Mouse (Mus musculus) R1 (cell line): ENCODE data around the gene Wdr6.
"Not testable (repeated sequence)": the region's sequence is repeated elsewhere in the genome, so short reads cannot be mapped to it uniquely, and the experiment has no call there.

Source experiments
- DNase-seq: peaks from one replicate; pipeline ENCODE4 v3.0.0-alpha.2; 2018; ENCODE audit warnings: low read depth, low spot score

Gene Wdr6

DNA sequence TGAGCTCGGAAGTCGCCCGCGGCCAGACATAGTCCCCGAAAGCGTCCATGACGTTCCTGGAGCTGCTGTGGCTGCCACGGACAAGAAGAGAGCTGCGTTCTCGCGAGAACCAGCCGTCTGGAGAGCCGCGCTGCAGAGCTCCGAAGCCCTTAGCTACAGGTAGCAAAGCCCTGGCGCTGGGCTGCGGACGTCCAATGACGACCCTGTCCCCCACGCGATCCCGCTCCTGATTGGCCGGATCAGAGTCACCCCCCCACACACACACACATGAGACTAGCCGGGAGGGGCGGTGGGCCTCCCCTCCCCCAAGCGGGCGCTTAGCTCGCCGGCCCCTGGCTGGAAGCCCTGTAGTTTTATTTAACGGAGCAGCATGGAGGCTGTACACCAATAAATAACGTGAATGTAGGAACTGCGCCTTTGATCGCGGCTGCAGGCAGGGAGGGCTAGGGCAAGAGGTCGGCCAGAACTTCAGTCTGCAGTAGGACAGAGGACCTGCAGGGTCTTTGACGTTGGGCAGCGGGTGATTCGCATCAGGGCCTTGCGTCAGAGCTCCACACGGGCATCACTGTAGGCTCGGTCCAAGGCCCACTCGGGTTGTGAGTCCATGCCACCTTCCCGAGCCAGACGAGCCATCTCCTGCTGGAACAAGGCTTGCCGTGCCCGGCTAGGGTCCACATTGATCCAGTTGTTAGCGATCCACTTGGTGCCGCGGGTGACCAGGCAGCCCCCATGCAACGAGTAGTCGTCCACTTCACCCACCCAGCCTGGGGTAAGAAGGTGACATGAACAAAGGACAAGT lies at the start of gene Wdr6:
Gene Wdr6, minus strand, starts transcription at position 195 of the 799 bp plus-strand sequence.
- peak; percentile 98 for DNase-seq

- DNase-seq, result no peak
Observed at GRCm38 (mm10) chr9:108628141-108628540, 49.6 kb upstream of the Wdr6 start.

GRCm38 (mm10) chr9:108626498-108626897 lies 48.0 kb upstream of the Wdr6 start:
- DNase-seq, result no peak

DNA sequence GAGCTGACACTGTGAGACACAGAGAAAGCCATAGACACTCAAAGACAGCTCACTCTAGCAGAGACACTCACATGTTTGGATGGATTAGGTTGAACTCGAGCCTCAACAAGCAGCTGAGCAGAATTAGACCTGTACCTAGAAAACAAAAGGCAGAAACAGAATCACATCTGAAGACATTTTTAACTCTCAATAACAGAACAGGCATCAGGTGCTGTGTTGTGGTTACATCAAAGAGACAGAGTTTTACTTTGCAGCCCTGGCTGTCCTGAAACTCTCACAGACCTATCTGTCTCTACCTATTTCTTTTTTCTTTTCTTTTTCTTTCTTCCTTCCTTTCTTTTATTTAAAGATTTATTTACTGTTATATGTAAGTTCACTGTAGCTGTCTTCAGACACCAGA lies 38.8 kb upstream of the Wdr6 start:
- DNase-seq, result no peak

DNA sequence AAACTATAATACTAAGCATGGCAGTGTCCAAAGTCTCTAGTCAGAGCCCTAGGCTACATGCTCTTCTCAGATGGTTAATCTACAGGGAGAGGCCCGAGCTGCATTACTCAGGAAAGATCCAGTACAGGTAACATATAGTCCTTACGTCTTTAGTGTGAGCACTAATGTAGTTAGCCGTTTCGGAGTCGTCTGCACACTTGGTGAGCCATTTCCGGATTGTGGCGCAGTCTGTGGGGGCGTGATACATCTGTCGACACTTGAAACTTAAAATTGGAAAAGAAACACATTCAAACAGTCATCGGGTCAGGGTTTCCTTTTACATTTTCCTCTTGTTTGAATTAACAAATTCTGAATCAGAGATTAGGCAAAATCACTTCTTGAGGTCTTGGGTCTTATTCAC lies 32.9 kb upstream of the Wdr6 start:
- no peak for DNase-seq

- DNase-seq, result no peak
Observed at GRCm38 (mm10) chr9:108608889-108609288, 30.4 kb upstream of the Wdr6 start.

- not testable (repeated sequence) for DNase-seq
Observed at GRCm38 (mm10) chr9:108607929-108608328, 29.4 kb upstream of the Wdr6 start.

DNA sequence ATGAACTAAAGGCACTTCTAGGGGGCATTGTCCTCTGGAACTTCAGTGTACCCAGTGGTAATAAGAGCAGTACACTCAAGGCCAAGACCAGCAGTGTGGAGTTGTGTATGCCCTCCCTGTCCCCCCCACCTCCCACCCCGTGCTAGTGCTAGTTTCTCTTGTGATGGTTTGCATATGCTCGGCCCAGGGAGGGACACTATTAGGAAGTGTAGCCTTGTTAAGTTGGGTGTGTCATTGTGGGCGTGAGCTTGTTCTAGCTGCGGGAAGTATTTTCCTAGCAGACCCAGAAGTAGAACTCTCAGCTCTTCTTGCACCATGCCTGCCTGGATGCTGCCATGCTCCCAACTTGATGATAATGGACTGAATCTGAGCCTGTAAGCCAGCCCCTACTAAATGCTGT lies 23.4 kb upstream of the Wdr6 start:
- DNase-seq, result peak; percentile 62

- DNase-seq, result no peak
Observed at GRCm38 (mm10) chr9:108600011-108600410, 21.5 kb upstream of the Wdr6 start.

DNA sequence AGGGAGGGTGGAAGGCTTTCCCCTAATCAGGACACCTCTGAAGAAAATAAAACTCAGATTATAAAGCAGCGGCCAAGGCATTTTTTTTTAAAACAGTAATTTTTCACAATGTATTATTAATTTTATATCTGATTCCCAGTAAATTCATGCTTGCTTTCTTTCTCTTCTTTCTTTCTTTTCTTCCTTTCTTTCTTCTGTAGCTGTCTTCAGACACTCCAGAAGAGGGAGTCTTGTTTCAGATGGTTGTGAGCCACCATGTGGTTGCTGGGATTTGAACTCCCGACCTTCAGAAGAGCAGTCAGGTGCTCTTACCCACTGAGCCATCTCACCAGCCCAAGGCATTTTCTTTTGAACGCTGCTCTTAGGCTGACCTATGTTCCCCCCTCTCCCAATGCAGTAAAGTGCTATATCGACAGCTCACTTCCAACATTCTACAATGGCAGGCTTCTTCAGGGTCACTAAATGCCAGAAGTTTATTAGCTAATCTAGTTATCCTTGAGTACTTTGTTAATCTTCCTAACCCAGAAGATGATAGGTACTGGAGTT lies 20.6 kb upstream of the Wdr6 start:
- no peak for DNase-seq

- DNase-seq, result peak; percentile 65
Observed at GRCm38 (mm10) chr9:108596998-108597764, 18.6 kb upstream of the Wdr6 start, which contains the start of gene P4htm. Gene P4htm, minus strand, starts transcription at chr9:108597667.

GRCm38 (mm10) chr9:108594354-108594753 lies 15.8 kb upstream of the Wdr6 start:
- no peak for DNase-seq

DNA sequence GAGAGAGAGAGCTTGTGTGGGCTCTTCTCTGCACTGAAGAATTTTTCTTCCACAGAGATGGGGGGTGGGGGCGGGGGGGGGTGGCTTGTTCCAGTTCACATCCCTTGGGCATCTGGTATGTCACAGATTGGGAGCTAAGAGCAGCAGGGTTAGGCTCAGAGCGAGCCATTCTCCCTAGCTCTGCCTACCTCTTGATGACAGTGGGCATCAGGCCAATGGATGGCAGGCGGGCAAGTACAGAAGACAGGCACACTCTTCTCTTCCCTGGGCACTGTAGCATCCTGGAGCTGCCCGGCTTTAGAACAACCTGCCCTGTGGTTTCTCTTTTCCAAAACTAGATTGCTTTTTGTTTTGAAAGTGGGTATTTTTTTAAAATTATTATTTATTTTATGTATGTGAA lies 12.9 kb upstream of the Wdr6 start:
- DNase-seq, result no peak

GRCm38 (mm10) chr9:108589229-108589628 lies 10.7 kb upstream of the Wdr6 start:
- DNase-seq, result peak; percentile 68

- DNase-seq, result peak; percentile 99
Observed at GRCm38 (mm10) chr9:108587571-108588180, 9.1 kb upstream of the Wdr6 start.

DNA sequence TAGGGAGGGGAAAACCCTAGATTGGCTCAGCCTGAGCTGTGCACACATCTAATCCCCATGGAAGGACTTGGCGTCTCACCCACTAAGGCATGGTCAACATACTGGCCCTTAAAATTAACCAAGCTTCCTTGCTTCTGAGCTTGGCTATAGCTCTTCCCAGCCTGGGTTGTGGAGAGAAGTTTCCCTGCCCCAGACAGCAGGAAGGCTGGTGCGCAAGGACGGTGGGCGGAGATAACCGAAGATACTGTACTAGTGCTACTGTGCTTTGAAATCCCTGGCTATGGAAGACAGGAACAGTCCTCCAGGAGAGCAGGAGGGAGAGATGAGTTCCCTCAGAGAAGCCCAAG lies 778 bp upstream of the Wdr6 start:
- no peak for DNase-seq

- peak; percentile 64 for DNase-seq
Observed at GRCm38 (mm10) chr9:108577934-108578544, 500 bp downstream of the Wdr6 start.

GRCm38 (mm10) chr9:108577025-108577424 lies 1.5 kb downstream of the Wdr6 start:
- DNase-seq, result no peak

- DNase-seq, result no peak
Observed at GRCm38 (mm10) chr9:108575321-108576297, 2.9 kb downstream of the Wdr6 start.

DNA sequence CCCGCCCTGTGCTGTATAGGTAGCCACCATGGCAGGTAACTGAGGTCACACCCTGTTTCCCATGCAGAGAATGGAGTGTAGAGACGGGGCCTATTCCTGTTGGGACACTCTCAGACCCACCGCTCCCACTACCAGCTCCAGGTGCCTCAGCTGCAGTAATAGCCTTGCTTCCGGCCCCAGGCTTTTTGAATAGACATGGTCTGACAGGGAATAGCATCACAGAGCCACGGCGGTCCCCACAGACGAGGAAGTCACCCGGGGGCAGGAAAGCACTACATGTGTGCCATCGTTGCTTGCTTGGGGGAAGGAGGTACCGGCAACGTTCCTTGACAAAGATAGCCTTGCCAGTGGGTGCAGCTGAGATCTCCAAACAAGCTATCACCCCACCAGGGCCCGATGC lies 3.6 kb downstream of the Wdr6 start:
- no peak for DNase-seq
